ENCODE assay signal across 15 mouse cellular contexts in genomic region chr7:121077311-121077710, GRCm38 (mm10). TPM values are rescaled to one million over a fixed set of nuclear protein-coding genes. Genes with fewer than 3 reads are reported as not detected.
A peak's percentile ranks its signal among the peaks of the same experiment; 100 is the strongest.
DNase-seq lines count a peak whose midpoint lies in the region; ATAC-seq and TF ChIP-seq lines count a peak whose summit lies in the region.
"Had no signal": no experiment of that assay in that cellular context is flagged by ENCODE, and none has a peak within 500 bp of the region (broad histone marks: within the 10 kb centered on the region; RNA-seq: fewer than 3 reads in every experiment).

No protein-coding gene starts in this region.

- H3K27ac ChIP-seq in embryonic facial prominence, embryonic 11.5 days (replicated peaks; ENCODE audit: low read depth, low read length): no peak overlapping the region
- no peak overlapping the region for H3K27ac ChIP-seq in embryonic facial prominence, embryonic 10.5 days (replicated peaks)
- H3K27ac ChIP-seq in hindbrain, embryonic 14.5 days: no peak overlapping the region
- H3K27ac ChIP-seq in hindbrain, embryonic 16.5 days (ENCODE audit: low read depth, low read length): no peak overlapping the region
- no peak overlapping the region for H3K27ac ChIP-seq in midbrain, embryonic 13.5 days
- no peak overlapping the region for H3K27ac ChIP-seq in midbrain, postnatal 0 days (ENCODE audit: low read depth, low read length)
- H3K27ac ChIP-seq in neural tube, embryonic 15.5 days (replicated peaks): no peak overlapping the region
- H3K27ac ChIP-seq: embryonic facial prominence, embryonic 15.5 days; gastrocnemius, adult 2 months; left cerebral cortex, adult 2 months; liver, embryonic 15.5 days; lung, embryonic 15.5 days had no signal

- H3K9me3 ChIP-seq in embryonic facial prominence, embryonic 11.5 days (replicated peaks; ENCODE audit: control insufficient read depth, low read length): no peaks in the 10 kb centered on the region
- no peaks in the 10 kb centered on the region for H3K9me3 ChIP-seq in embryonic facial prominence, embryonic 10.5 days
- H3K9me3 ChIP-seq in hindbrain, embryonic 14.5 days (ENCODE audit: control insufficient read depth, low read length): no peaks in the 10 kb centered on the region
- H3K9me3 ChIP-seq in hindbrain, embryonic 16.5 days (ENCODE audit: control insufficient read depth, low read length): no peaks in the 10 kb centered on the region; the same call in 1 of the 2 replicates
- H3K9me3 ChIP-seq in midbrain, embryonic 13.5 days: no peaks in the 10 kb centered on the region
- H3K9me3 ChIP-seq in midbrain, postnatal 0 days (ENCODE audit: low read length): no peaks in the 10 kb centered on the region
- no peaks in the 10 kb centered on the region for H3K9me3 ChIP-seq in neural tube, embryonic 15.5 days (replicated peaks)
- H3K9me3 ChIP-seq: embryonic facial prominence, embryonic 15.5 days; liver, embryonic 15.5 days; lung, embryonic 15.5 days had no signal

- H3K27me3 ChIP-seq in embryonic facial prominence, embryonic 11.5 days (ENCODE audit: control insufficient read depth, insufficient read depth, low read length): no peaks in the 10 kb centered on the region
- H3K27me3 ChIP-seq in embryonic facial prominence, embryonic 10.5 days (replicated peaks; ENCODE audit: low read depth, poor library complexity, severe bottlenecking): no peaks in the 10 kb centered on the region
- H3K27me3 ChIP-seq in hindbrain, embryonic 14.5 days (ENCODE audit: control insufficient read depth, insufficient read depth, low read length): no peaks in the 10 kb centered on the region
- no peaks in the 10 kb centered on the region for H3K27me3 ChIP-seq in hindbrain, embryonic 16.5 days (replicated peaks; ENCODE audit: control insufficient read depth, insufficient read depth, low read length)
- H3K27me3 ChIP-seq in midbrain, embryonic 13.5 days: no peaks in the 10 kb centered on the region
- no peaks in the 10 kb centered on the region for H3K27me3 ChIP-seq in midbrain, postnatal 0 days (ENCODE audit: insufficient read depth, low read length)
- no peaks in the 10 kb centered on the region for H3K27me3 ChIP-seq in neural tube, embryonic 15.5 days (replicated peaks)
- H3K27me3 ChIP-seq: embryonic facial prominence, embryonic 15.5 days; liver, embryonic 15.5 days; lung, embryonic 15.5 days had no signal

- TF ChIP-seq CTCF in midbrain, postnatal 0 days (IDR thresholded peaks at IDR 0.05): no peak

- WGBS in embryonic facial prominence, embryonic 11.5 days: 92% methylated on average over 6 of the region's 6 CpGs
- 88% methylated on average over 6 of the region's 6 CpGs for WGBS in embryonic facial prominence, embryonic 10.5 days
- WGBS in hindbrain, embryonic 14.5 days: 90% methylated on average over 6 of the region's 6 CpGs
- 90% methylated on average over 6 of the region's 6 CpGs for WGBS in hindbrain, embryonic 16.5 days
- WGBS in midbrain, embryonic 13.5 days: 91% methylated on average over 6 of the region's 6 CpGs
- WGBS in midbrain, postnatal 0 days: 89% methylated on average over 6 of the region's 6 CpGs
- 93% methylated on average over 6 of the region's 6 CpGs for WGBS in neural tube, embryonic 15.5 days

- ATAC-seq in embryonic facial prominence, embryonic 11.5 days (replicated peaks; ENCODE audit: insufficient number of reproducible peaks, low FRiP score, low TSS enrichment, low read depth): 0 out of 2 replicates have a peak, but pooled peaks have one; percentile 19
- peak; percentile 57; the same call in 1 of the 2 replicates for ATAC-seq in hindbrain, embryonic 14.5 days (ENCODE audit: low FRiP score)
- no peak for ATAC-seq in hindbrain, embryonic 16.5 days
- ATAC-seq in midbrain, embryonic 13.5 days: peak; percentile 40; the same call in 1 of the 2 replicates
- ATAC-seq in midbrain, postnatal 0 days (ENCODE audit: low FRiP score): no peak
- peak; percentile 37 for ATAC-seq in neural tube, embryonic 15.5 days (ENCODE audit: low FRiP score)

- no peak overlapping the region for H3K4me2 ChIP-seq in embryonic facial prominence, embryonic 11.5 days (ENCODE audit: low read depth, low read length)
- no peak overlapping the region for H3K4me2 ChIP-seq in hindbrain, embryonic 14.5 days (replicated peaks)
- no peak overlapping the region for H3K4me2 ChIP-seq in hindbrain, embryonic 16.5 days (ENCODE audit: low read length)
- no peak overlapping the region for H3K4me2 ChIP-seq in midbrain, embryonic 13.5 days (replicated peaks)
- H3K4me2 ChIP-seq in midbrain, postnatal 0 days (ENCODE audit: low read depth, low read length, poor library complexity, severe bottlenecking): no peak overlapping the region
- H3K4me2 ChIP-seq in neural tube, embryonic 15.5 days: no peak overlapping the region
- H3K4me2 ChIP-seq: embryonic facial prominence, embryonic 15.5 days; heart, embryonic 11.5 days; liver, embryonic 15.5 days; lung, embryonic 15.5 days had no signal

- H3K4me1 ChIP-seq in embryonic facial prominence, embryonic 11.5 days (ENCODE audit: control insufficient read depth, insufficient read depth, low read length): no peaks in the 10 kb centered on the region
- peaks cover 5% of the 10 kb centered on the region; the same call in 1 of the 2 replicates for H3K4me1 ChIP-seq in embryonic facial prominence, embryonic 10.5 days
- no peaks in the 10 kb centered on the region for H3K4me1 ChIP-seq in hindbrain, embryonic 14.5 days (replicated peaks; ENCODE audit: control insufficient read depth, insufficient read depth, low read length)
- peaks cover 3% of the 10 kb centered on the region for H3K4me1 ChIP-seq in hindbrain, embryonic 16.5 days (ENCODE audit: control insufficient read depth, insufficient read depth, low read depth, low read length)
- 0 out of 2 replicates have a peak, but pooled peaks cover 3% of the 10 kb centered on the region for H3K4me1 ChIP-seq in midbrain, embryonic 13.5 days (replicated peaks)
- no peaks in the 10 kb centered on the region for H3K4me1 ChIP-seq in midbrain, postnatal 0 days (ENCODE audit: insufficient read depth, low read length)
- H3K4me1 ChIP-seq in neural tube, embryonic 15.5 days: peaks cover 3% of the 10 kb centered on the region
- H3K4me1 ChIP-seq: embryonic facial prominence, embryonic 15.5 days; liver, embryonic 15.5 days had no signal

- DNase-seq in embryonic facial prominence, embryonic 11.5 days (ENCODE audit: low spot score): no peak
- DNase-seq in embryonic facial prominence, embryonic 10.5 days (ENCODE audit: low spot score): no peak
- no peak for DNase-seq in hindbrain, embryonic 14.5 days (ENCODE audit: low spot score)
- no peak for DNase-seq in midbrain, postnatal 0 days (ENCODE audit: low spot score)
- DNase-seq: thymus, adult 18-20 months had no signal

- H3K4me3 ChIP-seq in embryonic facial prominence, embryonic 11.5 days (ENCODE audit: low read depth, low read length): no peak overlapping the region
- no peak overlapping the region for H3K4me3 ChIP-seq in embryonic facial prominence, embryonic 10.5 days
- no peak overlapping the region for H3K4me3 ChIP-seq in hindbrain, embryonic 14.5 days (replicated peaks; ENCODE audit: low read length)
- no peak overlapping the region for H3K4me3 ChIP-seq in hindbrain, embryonic 16.5 days (ENCODE audit: low read length)
- H3K4me3 ChIP-seq in midbrain, embryonic 13.5 days (replicated peaks): no peak overlapping the region
- no peak overlapping the region for H3K4me3 ChIP-seq in midbrain, postnatal 0 days (ENCODE audit: low read depth, low read length)
- H3K4me3 ChIP-seq in neural tube, embryonic 15.5 days (replicated peaks): no peak overlapping the region
- H3K4me3 ChIP-seq: embryonic facial prominence, embryonic 15.5 days; gastrocnemius, adult 2 months; left cerebral cortex, adult 2 months; liver, embryonic 15.5 days; lung, embryonic 15.5 days had no signal

- H3K36me3 ChIP-seq in embryonic facial prominence, embryonic 11.5 days (replicated peaks; ENCODE audit: control insufficient read depth, insufficient read depth, low read depth, low read length): no peaks in the 10 kb centered on the region; the same call in 1 of the 2 replicates
- peaks cover 77% of the 10 kb centered on the region for H3K36me3 ChIP-seq in embryonic facial prominence, embryonic 10.5 days (replicated peaks)
- H3K36me3 ChIP-seq in hindbrain, embryonic 14.5 days (replicated peaks; ENCODE audit: control insufficient read depth, insufficient read depth): peaks cover 35% of the 10 kb centered on the region
- H3K36me3 ChIP-seq in hindbrain, embryonic 16.5 days (ENCODE audit: control insufficient read depth, insufficient read depth, low read length): peaks cover 6% of the 10 kb centered on the region
- H3K36me3 ChIP-seq in midbrain, embryonic 13.5 days: peaks cover 37% of the 10 kb centered on the region
- no peaks in the 10 kb centered on the region for H3K36me3 ChIP-seq in midbrain, postnatal 0 days (ENCODE audit: insufficient read depth, low read length)
- H3K36me3 ChIP-seq in neural tube, embryonic 15.5 days: peaks cover 18% of the 10 kb centered on the region

- no peak overlapping the region for H3K9ac ChIP-seq in embryonic facial prominence, embryonic 11.5 days (replicated peaks; ENCODE audit: low read length)
- H3K9ac ChIP-seq in hindbrain, embryonic 14.5 days: no peak overlapping the region
- H3K9ac ChIP-seq in hindbrain, embryonic 16.5 days (ENCODE audit: low read depth, low read length): no peak overlapping the region
- no peak overlapping the region for H3K9ac ChIP-seq in midbrain, embryonic 13.5 days (replicated peaks)
- no peak overlapping the region for H3K9ac ChIP-seq in midbrain, postnatal 0 days (replicated peaks; ENCODE audit: low read length, poor library complexity, severe bottlenecking)
- H3K9ac ChIP-seq in neural tube, embryonic 15.5 days (replicated peaks): no peak overlapping the region
- H3K9ac ChIP-seq: embryonic facial prominence, embryonic 15.5 days; liver, embryonic 15.5 days; lung, embryonic 15.5 days had no signal

RNA-seq across cellular contexts. Expression of gene Igsf6, which starts 2.9 kb away (rescaled TPM):
- 0.70 and 0.91 TPM in 2 replicates for polyA plus RNA-seq in embryonic facial prominence, embryonic 11.5 days (2014; fragmentation: Nextera tagmentation; extraction: Ambion mirVana)
- polyA plus RNA-seq in embryonic facial prominence, embryonic 10.5 days (2016; fragmentation: Nextera tagmentation; extraction: Ambion mirVana): 0.67 and 1.2 TPM in 2 replicates
- 0.82 and 1.5 TPM in 2 replicates for polyA plus RNA-seq in hindbrain, embryonic 14.5 days (2014; fragmentation: Nextera tagmentation; extraction: Ambion mirVana)
- 1.0 and 1.2 TPM in 2 replicates for polyA plus RNA-seq in hindbrain, embryonic 16.5 days (2015; fragmentation: Nextera tagmentation; extraction: Ambion mirVana)
- polyA plus RNA-seq in midbrain, embryonic 13.5 days (2015; fragmentation: Nextera tagmentation; extraction: Ambion mirVana): 0.87 and 0.92 TPM in 2 replicates
- 0.66 and 0.77 TPM in 2 replicates for total RNA-seq in midbrain, postnatal 0 days (2014; rRNA removed)
- 0.63 and 0.74 TPM in 2 replicates for polyA plus RNA-seq in midbrain, postnatal 0 days (2015; fragmentation: Nextera tagmentation; extraction: Ambion mirVana)
- polyA plus RNA-seq in neural tube, embryonic 15.5 days (2015; fragmentation: Nextera tagmentation; extraction: Ambion mirVana): 1.2 and 1.6 TPM in 2 replicates

RNA-seq across cellular contexts. Expression of gene Otoa, which starts 4.1 kb away (rescaled TPM):
- polyA plus RNA-seq in embryonic facial prominence, embryonic 11.5 days (2014; fragmentation: Nextera tagmentation; extraction: Ambion mirVana): not detected in 2 replicates
- polyA plus RNA-seq in embryonic facial prominence, embryonic 10.5 days (2016; fragmentation: Nextera tagmentation; extraction: Ambion mirVana): 0.05 and 0.13 TPM in 2 replicates
- 0.07 and 0.20 TPM in 2 replicates for polyA plus RNA-seq in hindbrain, embryonic 14.5 days (2014; fragmentation: Nextera tagmentation; extraction: Ambion mirVana)
- 0.20 and 0.29 TPM in 2 replicates for polyA plus RNA-seq in hindbrain, embryonic 16.5 days (2015; fragmentation: Nextera tagmentation; extraction: Ambion mirVana)
- 0.13 and 0.19 TPM in 2 replicates for polyA plus RNA-seq in midbrain, embryonic 13.5 days (2015; fragmentation: Nextera tagmentation; extraction: Ambion mirVana)
- 0.47 TPM in 1 of 2 replicates, not detected in the other for total RNA-seq in midbrain, postnatal 0 days (2014; rRNA removed)
- 0.23 and 0.42 TPM in 2 replicates for polyA plus RNA-seq in midbrain, postnatal 0 days (2015; fragmentation: Nextera tagmentation; extraction: Ambion mirVana)
- 0.11 and 0.31 TPM in 2 replicates for polyA plus RNA-seq in neural tube, embryonic 15.5 days (2015; fragmentation: Nextera tagmentation; extraction: Ambion mirVana)
- polyA plus RNA-seq: activated CD4-positive, CD25-positive, alpha-beta regulatory T cell, adult 4 months; heart, embryonic 11.5 days; lung, embryonic 15.5 days had no signal

RNA-seq across cellular contexts. Expression of gene Mettl9, which starts 43.1 kb away (rescaled TPM):
- 272 and 293 TPM in 2 replicates for polyA plus RNA-seq in embryonic facial prominence, embryonic 11.5 days (2014; fragmentation: Nextera tagmentation; extraction: Ambion mirVana)
- polyA plus RNA-seq in embryonic facial prominence, embryonic 10.5 days (2016; fragmentation: Nextera tagmentation; extraction: Ambion mirVana): 182 and 187 TPM in 2 replicates
- polyA plus RNA-seq in hindbrain, embryonic 14.5 days (2014; fragmentation: Nextera tagmentation; extraction: Ambion mirVana): 203 and 209 TPM in 2 replicates
- 167 and 175 TPM in 2 replicates for polyA plus RNA-seq in hindbrain, embryonic 16.5 days (2015; fragmentation: Nextera tagmentation; extraction: Ambion mirVana)
- 210 and 214 TPM in 2 replicates for polyA plus RNA-seq in midbrain, embryonic 13.5 days (2015; fragmentation: Nextera tagmentation; extraction: Ambion mirVana)
- total RNA-seq in midbrain, postnatal 0 days (2014; rRNA removed): 63.8 and 89.9 TPM in 2 replicates
- polyA plus RNA-seq in midbrain, postnatal 0 days (2015; fragmentation: Nextera tagmentation; extraction: Ambion mirVana): 134 and 140 TPM in 2 replicates
- 169 and 173 TPM in 2 replicates for polyA plus RNA-seq in neural tube, embryonic 15.5 days (2015; fragmentation: Nextera tagmentation; extraction: Ambion mirVana)

Comparison
In these comparisons a context has a peak if more than half of its experiments do, and no peak if none do; other contexts are left out.
1. ATAC-seq: peak in embryonic facial prominence, embryonic 11.5 days (single experiment), hindbrain, embryonic 14.5 days (single experiment), midbrain, embryonic 13.5 days (single experiment) and neural tube, embryonic 15.5 days (single experiment); none in hindbrain, embryonic 16.5 days (single experiment) and midbrain, postnatal 0 days (single experiment).